Mouse (Mus musculus) kidney, embryonic 16.5 days (tissue): ENCODE data around the gene Cdv3. TPM values are rescaled to one million over a fixed set of nuclear protein-coding genes. Genes with fewer than 3 reads are reported as not detected.

Source experiments
- ATAC-seq: fragments of 200-750 bp; cut with Nextera tagmentation; 2 replicates; pipeline ENCODE4 v1.8.0; 2017; ENCODE audit warnings: moderate TSS enrichment; ENCODE audit not compliant: low FRiP score, low TSS enrichment
- H3K27ac ChIP-seq: fragments of 300-500 bp; sonication (generic); 2 replicates; pipeline ENCODE4 v1.5.1; 2014; ENCODE audit warnings: low read length
- H3K27me3 ChIP-seq: fragments of 300-500 bp; sonication (generic); 2 replicates; pipeline ENCODE4 v1.6.1; 2014; ENCODE audit warnings: low read length, control low read depth, mixed read lengths; ENCODE audit not compliant: insufficient read depth
- H3K36me3 ChIP-seq: fragments of 300-500 bp; sonication (generic); 2 replicates; pipeline ENCODE4 v1.6.1; 2014; ENCODE audit warnings: low read length, control low read depth, mixed read lengths; ENCODE audit not compliant: insufficient read depth
- H3K4me1 ChIP-seq: fragments of 300-500 bp; sonication (generic); 2 replicates; pipeline ENCODE4 v1.6.1; 2014; ENCODE audit warnings: low read length, control low read depth, mixed read lengths; ENCODE audit not compliant: insufficient read depth
- H3K4me2 ChIP-seq: fragments of 300-500 bp; sonication (generic); replicated peaks from 2 replicates; pipeline ENCODE4 v1.6.1; 2014; ENCODE audit warnings: low read depth, low read length
- H3K4me3 ChIP-seq: fragments of 300-500 bp; sonication (generic); 2 replicates; pipeline ENCODE4 v1.5.1; 2014; ENCODE audit warnings: mild to moderate bottlenecking, low read length
- H3K9ac ChIP-seq: fragments of 300-500 bp; sonication (generic); replicated peaks from 2 replicates; pipeline ENCODE4 v1.6.1; 2014; ENCODE audit warnings: low read length
- H3K9me3 ChIP-seq: fragments of 300-500 bp; sonication (generic); 2 replicates; pipeline ENCODE4 v1.6.1; 2016; ENCODE audit warnings: low read length, control low read depth
- WGBS: fragments of 180-500 bp; shearing (Covaris S2); extraction: QIAGEN DNeasy Blood & Tissue Kit; methylation state at CpG from one replicate; pipeline ENCODE4 v1.1.7; 2014; 5-methylcytosine and 5-hydroxymethylcytosine counted together
- polyA plus RNA-seq: library from polyadenylated mRNA; unstranded; fragments of >200 nt; fragmentation: Nextera tagmentation; extraction: Ambion mirVana; gene quantifications from 2 replicates; pipeline ENCODE4 v1.2.1, GENCODE M21; 2015

Gene Cdv3
- polyA plus RNA-seq, 1 experiment from 2014 or later, result 102 TPM

DNA sequence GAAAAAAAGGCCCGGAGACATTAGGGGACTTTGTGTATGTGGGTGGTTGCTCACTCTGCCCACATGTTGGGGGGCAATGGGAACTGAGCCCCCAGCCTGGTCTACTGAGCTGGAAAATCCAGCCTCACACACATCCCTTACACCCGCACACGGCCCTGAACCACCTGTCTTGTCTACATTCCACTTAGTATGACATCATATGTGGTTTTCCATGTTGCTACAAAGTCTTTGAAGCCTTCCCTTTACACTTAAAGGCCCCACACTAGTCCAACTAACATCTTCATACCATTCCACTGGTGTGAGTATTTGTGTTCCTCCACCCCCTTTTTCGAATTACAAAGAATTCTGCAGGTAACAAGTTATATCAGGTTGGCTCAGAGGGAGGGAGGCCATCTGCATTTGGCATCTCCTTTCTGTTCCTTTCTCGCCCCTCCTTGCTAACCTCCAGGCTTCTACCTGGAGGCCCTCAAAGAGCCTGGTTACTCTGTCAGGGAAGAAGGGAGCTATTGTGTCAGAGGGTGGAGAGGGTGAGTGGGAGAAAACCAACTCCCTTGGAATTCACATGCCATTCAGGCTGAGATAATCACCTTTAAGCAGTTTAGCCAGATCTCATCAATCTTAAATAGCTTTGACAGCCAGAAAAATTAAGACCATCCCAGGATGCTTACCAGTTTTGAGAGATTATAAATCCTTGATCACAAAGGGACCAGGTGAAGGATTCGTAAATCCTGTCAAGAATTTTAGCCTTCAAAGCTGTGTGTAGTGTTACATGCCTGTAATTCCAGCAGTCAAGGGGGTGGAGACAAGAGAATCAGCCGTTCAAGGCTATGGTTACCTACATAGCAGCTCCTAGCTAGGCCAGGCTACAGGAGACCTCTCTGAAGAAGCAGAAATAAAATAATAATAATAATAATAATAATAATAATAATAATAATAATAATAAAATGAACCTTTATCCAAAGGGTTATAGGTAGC, 11.0 kb upstream of the Cdv3 start:
- H3K4me2 ChIP-seq, result no peak overlapping the region
- no peaks in the 10 kb centered on the region for H3K27me3 ChIP-seq
- no peak overlapping the region; the same call in 1 of the 2 replicates for H3K27ac ChIP-seq
- H3K4me1 ChIP-seq, result peaks cover 3% of the 10 kb centered on the region; the same call in 1 of the 2 replicates
- no peaks in the 10 kb centered on the region for H3K9me3 ChIP-seq
- H3K36me3 ChIP-seq, result no peaks in the 10 kb centered on the region
- no peak for ATAC-seq
- no peak overlapping the region for H3K9ac ChIP-seq
- WGBS, result 60% methylated on average over 7 of the region's 7 CpGs
- H3K4me3 ChIP-seq, result no peak overlapping the region

DNA sequence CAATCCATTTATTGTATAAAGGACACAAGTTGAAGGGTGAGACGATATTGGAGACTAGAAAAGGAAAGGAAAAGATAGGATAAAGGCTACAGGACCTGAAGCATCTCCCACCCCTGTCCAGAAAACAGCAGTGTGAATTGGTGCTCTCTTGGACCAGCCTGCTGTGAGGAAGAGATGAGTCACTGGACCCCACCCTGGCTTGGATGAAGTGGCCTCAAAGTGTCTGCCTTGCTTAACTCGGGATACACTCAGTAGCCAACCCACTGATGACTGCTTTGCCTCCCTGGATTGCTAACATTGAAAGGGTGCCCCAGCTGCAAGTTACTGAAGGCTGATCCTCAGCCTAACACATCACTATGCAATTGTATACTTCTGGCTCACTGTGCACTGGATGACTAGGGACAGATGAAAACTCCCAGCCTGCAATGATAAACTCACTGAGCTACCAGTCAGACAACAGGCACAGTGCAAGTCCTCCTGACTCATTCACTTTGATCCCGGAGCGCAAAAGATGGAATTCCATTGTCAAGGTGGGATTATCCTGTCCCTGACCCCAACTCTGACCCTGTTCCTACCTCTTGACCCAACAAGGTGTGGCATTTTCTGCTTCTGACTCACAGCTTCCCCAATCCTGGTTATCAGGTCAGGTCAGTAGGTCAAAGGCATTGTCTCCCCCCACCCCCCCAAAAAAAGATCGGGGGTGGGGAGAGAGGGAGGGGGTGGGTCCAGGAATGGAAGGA, 6.8 kb upstream of the Cdv3 start:
- H3K36me3 ChIP-seq, result no peaks in the 10 kb centered on the region
- ATAC-seq, result no peak
- 80% methylated on average over 5 of the region's 5 CpGs for WGBS
- H3K4me2 ChIP-seq, result no peak overlapping the region
- H3K9me3 ChIP-seq, result no peaks in the 10 kb centered on the region
- no peak overlapping the region for H3K27ac ChIP-seq
- no peak overlapping the region for H3K4me3 ChIP-seq
- H3K27me3 ChIP-seq, result no peaks in the 10 kb centered on the region
- peaks cover 3% of the 10 kb centered on the region; the same call in 1 of the 2 replicates for H3K4me1 ChIP-seq
- H3K9ac ChIP-seq, result no peak overlapping the region

DNA sequence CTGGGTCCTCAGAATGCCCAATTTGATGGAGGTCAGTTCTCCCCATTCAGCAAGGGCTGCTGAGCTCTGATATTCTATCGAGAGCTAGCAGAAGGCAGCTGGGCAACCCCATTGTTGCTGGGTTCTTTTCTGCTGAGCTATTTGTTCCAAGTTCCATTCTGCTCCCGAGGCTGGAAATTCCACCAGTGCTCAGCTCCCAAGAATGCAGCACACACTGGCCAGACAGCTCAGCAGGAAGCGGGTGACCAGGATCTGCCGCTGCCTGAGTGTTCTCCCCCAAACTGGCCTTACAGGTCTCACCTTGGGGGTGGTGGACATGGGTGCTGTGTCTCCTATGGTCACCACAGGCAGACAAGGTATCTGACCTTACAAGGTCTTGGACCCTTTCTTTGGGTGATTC, 4.3 kb upstream of the Cdv3 start:
- no peak overlapping the region for H3K4me3 ChIP-seq
- no peak for ATAC-seq
- WGBS, result 71% methylated on average over 4 of the region's 4 CpGs
- H3K27me3 ChIP-seq, result no peaks in the 10 kb centered on the region
- no peak overlapping the region for H3K27ac ChIP-seq
- peaks cover 6% of the 10 kb centered on the region for H3K4me1 ChIP-seq
- no peaks in the 10 kb centered on the region for H3K36me3 ChIP-seq
- H3K4me2 ChIP-seq, result no peak overlapping the region
- H3K9ac ChIP-seq, result no peak overlapping the region
- no peaks in the 10 kb centered on the region for H3K9me3 ChIP-seq

DNA sequence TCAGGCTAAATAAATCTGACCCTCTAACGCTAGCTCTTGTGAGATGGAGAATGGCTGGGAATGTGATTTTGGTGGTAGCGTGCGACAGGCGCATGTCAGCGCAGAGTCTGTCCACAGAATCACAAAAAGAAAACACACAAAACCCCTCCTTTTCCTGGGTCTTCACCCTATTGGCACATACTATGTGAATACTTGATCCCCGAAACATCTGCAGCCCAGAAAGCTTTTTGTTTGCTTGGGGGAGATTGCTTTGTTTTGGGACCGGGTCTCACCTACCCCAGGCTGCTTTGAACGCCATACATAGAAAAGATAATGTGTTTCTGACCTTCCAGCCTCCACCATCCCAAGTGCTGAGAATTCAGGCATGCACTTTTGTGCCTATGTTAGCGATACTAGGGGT, 716 bp upstream of the Cdv3 start:
- H3K9ac ChIP-seq, result peak overlapping the region; percentile 66
- no peaks in the 10 kb centered on the region for H3K27me3 ChIP-seq
- no peaks in the 10 kb centered on the region for H3K9me3 ChIP-seq
- no peak for ATAC-seq
- H3K27ac ChIP-seq, result peak overlapping the region; percentile 87
- 0 out of 2 replicates have a peak, but pooled peaks cover 3% of the 10 kb centered on the region for H3K36me3 ChIP-seq
- H3K4me2 ChIP-seq, result peak overlapping the region; percentile 61
- H3K4me3 ChIP-seq, result peak overlapping the region; percentile 44
- 54% methylated on average over 9 of the region's 9 CpGs for WGBS
- H3K4me1 ChIP-seq, result peaks cover 19% of the 10 kb centered on the region

DNA sequence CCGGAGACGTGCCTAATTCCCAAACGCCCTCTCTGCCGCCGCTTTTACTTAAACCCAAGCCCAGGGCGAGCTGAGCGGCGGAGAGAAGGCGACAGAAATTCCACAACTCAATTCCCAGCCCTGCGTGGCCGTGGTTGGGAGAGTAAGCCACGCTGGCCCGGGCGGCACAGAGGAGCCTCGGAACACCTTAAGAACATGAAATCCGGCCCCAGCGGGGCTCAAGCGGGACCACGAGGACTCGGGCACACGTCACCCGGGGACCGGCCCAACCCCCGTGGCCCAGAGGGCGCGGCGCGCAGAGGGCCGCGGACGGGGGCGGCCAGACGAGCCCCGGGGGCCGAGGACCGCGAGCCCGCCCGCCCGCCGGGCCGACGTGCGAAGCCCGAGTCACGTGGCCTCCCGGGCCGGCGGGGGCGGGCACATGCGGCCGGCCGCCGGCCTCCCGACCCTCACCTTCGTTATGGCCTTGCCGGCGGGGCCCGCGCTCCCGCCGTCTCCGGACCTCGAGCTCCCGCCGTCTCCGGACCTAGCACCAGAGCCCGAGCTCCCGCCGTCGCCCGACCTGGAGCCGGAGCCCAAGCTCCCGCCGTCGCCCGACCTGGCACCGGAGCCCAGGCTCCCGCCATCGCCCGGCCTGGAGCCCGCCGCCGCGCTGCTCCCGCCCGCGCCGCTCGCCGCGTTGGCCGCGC, 895 bp downstream of the Cdv3 start:
- WGBS, result 3% methylated on average over 84 of the region's 94 CpGs
- Histone ChIP-seq H3K27ac (peak overlapping the region; percentile 98), H3K4me1 (peaks cover 19% of the 10 kb centered on the region), H3K9ac (peak overlapping the region; percentile 96), H3K27me3 (no peaks in the 10 kb centered on the region), H3K36me3 (peaks cover 14% of the 10 kb centered on the region), H3K9me3 (no peaks in the 10 kb centered on the region), H3K4me2 (peak overlapping the region; percentile 76), H3K4me3 (peak overlapping the region; percentile 89)
- peak; percentile 20 for ATAC-seq

DNA sequence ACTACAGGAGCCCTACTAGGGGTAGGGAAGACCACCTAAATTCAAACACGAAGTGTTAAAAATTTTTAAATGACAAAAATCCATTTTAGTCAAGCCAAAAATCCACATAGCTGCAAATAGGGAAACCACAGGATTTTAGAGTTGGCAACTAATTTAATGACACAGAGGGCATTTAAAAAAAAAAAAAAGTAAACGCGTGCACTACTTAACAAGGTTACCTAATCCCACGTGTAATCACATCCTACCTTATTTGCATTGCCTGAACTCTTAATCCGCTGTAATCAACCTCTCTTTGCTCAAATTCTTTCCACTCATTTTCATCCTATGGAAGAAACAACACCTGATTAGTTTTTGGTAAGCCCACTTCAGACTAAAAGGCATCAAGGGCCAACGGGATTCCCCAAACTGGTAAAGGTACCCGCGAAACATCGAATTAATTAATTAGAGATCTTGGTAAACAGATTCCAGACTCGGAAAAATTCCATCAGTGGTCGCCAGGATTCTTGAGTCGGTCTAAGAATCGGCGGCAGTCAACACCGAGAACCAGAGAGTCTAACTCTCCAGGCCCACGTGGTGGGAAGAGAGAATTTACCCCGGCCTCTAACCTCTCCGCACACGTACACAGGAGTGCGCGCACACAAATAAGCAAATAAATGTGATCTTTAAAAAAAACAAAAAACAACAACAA, 1.8 kb downstream of the Cdv3 start:
- under 1% methylated on average over 21 of the region's 21 CpGs for WGBS
- Histone ChIP-seq H3K27ac (peak overlapping the region; percentile 98; the same call in 1 of the 2 replicates), H3K9me3 (no peaks in the 10 kb centered on the region), H3K36me3 (peaks cover 23% of the 10 kb centered on the region), H3K4me2 (peak overlapping the region; percentile 76), H3K9ac (peak overlapping the region; percentile 96), H3K27me3 (no peaks in the 10 kb centered on the region), H3K4me3 (peak overlapping the region; percentile 89), H3K4me1 (peaks cover 19% of the 10 kb centered on the region)
- ATAC-seq, result no peak

DNA sequence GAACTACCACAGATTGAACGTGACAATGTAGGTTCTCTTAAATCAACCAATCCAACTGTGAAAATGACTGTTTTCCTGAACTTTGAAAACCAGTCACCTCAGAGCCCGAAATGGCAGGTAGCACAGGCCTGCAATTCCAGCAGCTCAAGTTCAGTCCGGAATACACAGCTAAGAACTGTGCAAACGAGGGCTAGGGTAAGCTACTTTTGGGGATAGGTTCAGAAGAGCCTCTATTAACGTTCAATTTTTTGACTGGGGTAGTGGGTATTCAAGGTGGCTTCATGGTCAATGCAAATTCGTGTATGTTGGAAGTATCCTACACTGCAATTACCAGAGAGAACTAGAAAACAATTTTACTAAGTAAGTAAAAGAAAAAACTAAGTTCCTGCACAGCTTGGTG, 2.6 kb downstream of the Cdv3 start:
- 54% methylated on average over 6 of the region's 6 CpGs for WGBS
- Histone ChIP-seq H3K4me1 (peaks cover 19% of the 10 kb centered on the region), H3K9me3 (no peaks in the 10 kb centered on the region), H3K27ac (no peak overlapping the region), H3K27me3 (no peaks in the 10 kb centered on the region), H3K36me3 (peaks cover 30% of the 10 kb centered on the region), H3K4me2 (peak overlapping the region; percentile 76), H3K4me3 (peak overlapping the region; percentile 89), H3K9ac (peak overlapping the region; percentile 96; the same call in 1 of the 2 replicates)
- no peak for ATAC-seq

DNA sequence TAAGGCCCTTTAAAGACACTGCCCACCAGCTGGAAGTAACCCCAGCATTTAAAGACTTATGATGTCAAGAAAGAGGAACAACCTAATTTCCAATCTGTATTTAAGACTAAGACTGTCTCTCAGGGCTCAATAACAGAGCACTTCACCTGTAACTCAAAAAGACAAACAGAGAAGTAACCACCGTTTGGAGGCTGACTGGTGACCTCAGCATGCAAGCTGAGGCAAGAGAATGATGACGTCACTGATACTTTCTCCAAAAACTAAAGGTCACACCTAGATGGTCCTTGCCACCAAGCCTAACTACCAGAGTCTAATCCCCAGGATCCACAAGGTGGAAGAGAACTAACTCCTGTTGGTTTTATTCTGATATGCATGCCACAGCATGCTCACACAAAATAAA, 5.0 kb downstream of the Cdv3 start:
- no peaks in the 10 kb centered on the region for H3K27me3 ChIP-seq
- H3K4me1 ChIP-seq, result peaks cover 13% of the 10 kb centered on the region
- peaks cover 49% of the 10 kb centered on the region for H3K36me3 ChIP-seq
- ATAC-seq, result no peak
- no peak overlapping the region for H3K4me2 ChIP-seq
- WGBS, result 66% methylated on average over 2 of the region's 2 CpGs
- H3K4me3 ChIP-seq, result no peak overlapping the region
- H3K9me3 ChIP-seq, result no peaks in the 10 kb centered on the region
- H3K9ac ChIP-seq, result no peak overlapping the region
- no peak overlapping the region for H3K27ac ChIP-seq

DNA sequence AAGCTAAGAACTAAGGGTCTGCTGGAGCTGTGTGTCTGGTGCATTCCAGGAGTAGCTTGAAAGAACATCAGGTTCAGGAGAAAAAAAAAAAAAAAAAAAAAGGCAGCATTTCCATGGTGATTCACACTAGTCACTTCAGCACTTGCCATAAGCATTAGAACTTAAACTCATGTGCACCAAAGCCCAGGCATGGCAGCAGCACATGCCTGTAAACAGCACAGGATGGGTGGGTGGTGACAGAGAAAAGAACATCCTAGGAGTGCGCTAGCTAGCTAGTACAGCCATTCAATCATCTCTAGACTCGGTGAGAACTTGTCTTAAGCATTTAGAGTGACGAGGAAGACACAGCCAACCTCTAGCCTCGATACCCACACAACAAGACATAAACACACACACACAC, 7.1 kb downstream of the Cdv3 start:
- no peak for ATAC-seq
- peaks cover 10% of the 10 kb centered on the region for H3K4me1 ChIP-seq
- no peak overlapping the region for H3K4me2 ChIP-seq
- no peaks in the 10 kb centered on the region for H3K27me3 ChIP-seq
- no peak overlapping the region for H3K27ac ChIP-seq
- H3K9me3 ChIP-seq, result no peaks in the 10 kb centered on the region
- WGBS, result 87% methylated on average over 4 of the region's 4 CpGs
- peaks cover 49% of the 10 kb centered on the region for H3K36me3 ChIP-seq
- H3K4me3 ChIP-seq, result no peak overlapping the region
- H3K9ac ChIP-seq, result no peak overlapping the region
